Mouse (Mus musculus) thymus, adult 2 months (tissue): ENCODE results near the gene Tnfsf8.

ENCODE experiments used
- CTCF ChIP-seq: fragments of 200-500 bp; IDR thresholded peaks from 2 replicates; pipeline ENCODE4 v1.5.1; 2012; ENCODE audit warnings: mild to moderate bottlenecking, control low read depth, low read length, moderate library complexity, borderline replicate concordance; ENCODE audit not compliant: control insufficient read depth, poor library complexity, insufficient read depth; ENCODE audit errors: extremely low read depth
- POLR2A ChIP-seq: fragments of 200-500 bp; IDR thresholded peaks from 2 replicates; pipeline ENCODE4 v1.6.1; 2012; ENCODE audit warnings: mild to moderate bottlenecking, low read length, control low read depth, moderate library complexity; ENCODE audit not compliant: control insufficient read depth, poor library complexity, insufficient read depth; ENCODE audit errors: extremely low read depth

- no peak for TF ChIP-seq CTCF
- no peak for TF ChIP-seq POLR2A
Observed at GRCm38 (mm10) chr4:63899081-63899523, 38.0 kb upstream of the Tnfsf8 start.
